Mouse (Mus musculus): Measurements from ENCODE around the gene Ecel1.
A peak's percentile ranks its signal among the peaks of the same experiment; 100 is the strongest.

Gene Ecel1

DNA sequence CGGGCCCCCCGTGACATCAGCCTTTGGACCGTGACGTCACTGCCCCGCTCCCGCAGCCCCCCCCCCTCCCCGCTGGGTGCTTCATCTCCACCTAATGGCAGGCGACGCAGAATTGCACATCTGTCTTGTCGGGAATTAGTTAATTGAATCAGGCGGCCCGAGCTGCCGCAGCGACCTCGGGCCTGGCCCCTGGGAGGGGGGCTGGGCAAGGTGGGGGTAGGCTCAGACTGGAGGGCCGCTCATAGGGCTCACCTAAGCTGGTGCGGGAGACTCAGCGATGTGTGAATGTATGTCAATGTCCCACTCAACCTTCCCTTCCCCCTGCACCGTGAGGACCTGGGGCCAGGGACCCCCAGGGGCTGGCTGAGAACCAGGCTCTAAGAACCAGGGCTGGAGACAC lies 14.1 kb upstream of the Ecel1 start:
- no peak for DNase-seq (ENCODE audit: low spot score in 2 of 2)

DNA sequence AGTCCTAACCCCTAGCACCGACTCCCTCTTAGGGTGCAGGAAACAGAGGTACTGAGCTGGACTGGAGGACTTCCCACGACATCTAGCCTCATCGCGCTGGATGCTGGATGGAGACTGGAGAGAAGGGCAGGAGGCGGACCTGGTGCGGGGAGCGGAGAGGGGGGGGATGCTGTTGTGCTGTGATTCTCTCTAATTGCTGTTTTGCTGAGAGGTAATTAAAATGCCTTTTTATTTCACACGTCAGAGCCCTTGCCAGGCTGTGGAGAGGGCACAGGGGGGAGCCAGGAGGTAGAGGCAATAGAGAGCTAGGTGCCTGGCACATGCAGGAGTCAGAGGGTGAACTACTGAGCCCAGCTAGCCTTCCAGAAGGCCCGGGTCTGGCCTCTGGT lies 8.5 kb upstream of the Ecel1 start:
- DNase-seq (ENCODE audit: low spot score in 2 of 2), result no peak

DNA sequence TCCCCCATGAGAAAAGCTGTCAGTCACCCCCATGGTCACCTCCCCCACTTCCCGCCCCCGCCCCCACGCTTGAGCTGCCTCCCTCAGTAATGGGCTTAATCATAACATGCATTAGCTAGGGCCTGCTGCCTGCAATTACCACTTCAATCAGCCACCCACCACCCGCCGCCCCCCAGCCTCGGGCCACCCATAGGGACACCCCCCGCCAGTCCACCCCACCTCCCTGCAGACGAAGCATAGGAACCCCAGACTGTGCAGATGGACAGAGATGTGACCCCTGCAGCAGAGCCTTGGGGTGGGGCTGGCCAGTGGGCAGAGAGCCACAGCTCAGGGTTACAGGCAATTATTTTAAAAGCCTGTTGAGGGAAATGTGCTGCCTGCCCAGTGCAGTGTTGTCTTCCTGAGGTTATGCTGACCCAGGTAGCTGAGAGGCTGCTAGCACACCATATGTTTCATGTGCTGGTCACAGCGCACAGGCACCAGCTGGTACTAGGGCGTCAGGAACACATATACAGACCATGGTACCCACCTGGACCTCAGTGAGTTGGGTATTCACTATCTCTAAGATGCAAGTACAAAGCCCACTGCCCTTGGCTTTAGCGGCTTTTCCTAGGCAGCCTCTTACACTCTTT lies 8.0 kb upstream of the Ecel1 start:
- no peak for DNase-seq (ENCODE audit: low spot score in 2 of 2)

DNA sequence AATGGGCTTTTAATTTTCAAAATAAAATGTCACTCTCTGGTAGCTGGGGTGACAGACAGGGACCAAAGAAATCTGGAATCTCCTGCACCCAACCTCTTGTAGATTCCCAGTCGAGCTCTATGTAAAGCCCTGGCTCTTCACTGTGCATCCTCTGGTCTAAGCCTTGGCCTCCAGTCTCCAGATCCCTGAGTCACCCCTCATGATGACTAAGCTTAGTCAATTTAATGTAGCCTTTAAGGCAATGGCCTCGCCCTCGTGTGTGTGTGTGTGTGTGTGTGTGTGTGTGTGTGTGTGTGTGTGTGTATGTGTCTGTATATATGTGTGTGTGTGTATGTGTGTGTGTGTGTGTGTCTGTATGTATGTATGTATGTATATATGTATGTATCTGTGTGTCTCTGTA lies 3.1 kb upstream of the Ecel1 start:
- DNase-seq (ENCODE audit: low spot score in 2 of 2), result no peak

DNA sequence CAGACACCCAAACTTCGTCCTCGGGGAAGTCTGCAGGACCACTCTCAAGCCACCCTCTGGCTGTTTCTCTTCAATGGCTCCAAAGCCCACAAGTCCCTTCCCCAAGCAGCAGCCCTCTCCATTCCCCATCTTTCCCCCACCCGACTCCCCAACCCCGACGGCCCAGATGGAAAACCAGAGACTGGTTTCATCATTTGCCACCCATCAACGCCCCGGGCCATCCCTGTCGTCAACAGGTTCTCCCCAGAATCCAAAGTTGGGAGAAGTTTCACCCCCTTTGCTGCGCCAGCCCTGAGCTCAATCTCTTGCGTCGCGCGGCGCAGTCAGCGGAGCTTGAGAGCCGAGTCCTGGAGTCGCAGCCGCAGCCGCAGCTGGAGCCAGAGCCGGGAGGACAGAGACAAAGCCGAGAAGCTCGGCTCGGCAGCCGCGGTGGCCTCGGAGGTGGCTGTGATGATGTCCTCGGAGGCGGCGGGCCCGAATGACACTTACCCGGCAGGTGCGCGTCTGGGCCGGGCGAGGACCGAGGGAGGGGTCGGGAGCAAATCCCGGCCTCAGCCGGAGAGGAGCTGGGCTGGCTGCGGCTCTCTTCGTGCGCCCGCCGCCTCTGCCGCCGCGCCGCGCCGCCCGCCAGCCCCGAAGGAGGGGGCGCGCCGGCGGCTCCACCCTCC lies 656 bp downstream of the Ecel1 start:
- no peak for DNase-seq (ENCODE audit: low spot score in 2 of 2)

DNA sequence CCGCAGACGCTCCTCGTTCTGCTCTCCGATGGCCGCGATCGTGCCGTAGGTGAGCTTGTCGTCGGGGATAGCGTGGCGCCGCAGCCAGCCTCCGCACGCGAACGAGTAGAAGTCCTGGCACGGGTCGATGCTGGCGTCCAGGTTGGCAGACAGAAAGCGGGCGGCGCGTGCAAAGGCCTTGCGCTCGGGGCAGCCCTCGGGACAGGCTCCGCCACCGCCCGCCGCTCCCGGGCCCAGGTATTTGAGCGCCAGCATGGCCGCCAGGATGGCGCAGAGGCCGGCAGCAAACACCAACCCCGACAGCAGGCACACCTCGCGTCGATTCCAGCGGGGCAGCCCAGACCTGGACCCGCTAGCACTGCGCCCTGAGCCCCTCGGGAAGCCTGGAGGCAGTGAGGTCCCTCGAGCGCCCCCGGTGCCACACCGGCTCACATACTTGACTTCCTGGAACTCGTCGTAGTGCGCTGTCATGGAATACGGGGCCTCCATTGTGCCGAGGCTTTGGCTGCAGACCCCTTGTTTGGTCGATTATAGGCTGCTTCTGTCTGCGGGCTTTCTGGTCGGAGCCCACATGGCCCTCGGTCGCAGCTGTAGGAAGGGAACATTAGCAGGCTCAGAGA lies 1.7 kb downstream of the Ecel1 start:
- no peak for DNase-seq (ENCODE audit: low spot score in 2 of 2)

DNA sequence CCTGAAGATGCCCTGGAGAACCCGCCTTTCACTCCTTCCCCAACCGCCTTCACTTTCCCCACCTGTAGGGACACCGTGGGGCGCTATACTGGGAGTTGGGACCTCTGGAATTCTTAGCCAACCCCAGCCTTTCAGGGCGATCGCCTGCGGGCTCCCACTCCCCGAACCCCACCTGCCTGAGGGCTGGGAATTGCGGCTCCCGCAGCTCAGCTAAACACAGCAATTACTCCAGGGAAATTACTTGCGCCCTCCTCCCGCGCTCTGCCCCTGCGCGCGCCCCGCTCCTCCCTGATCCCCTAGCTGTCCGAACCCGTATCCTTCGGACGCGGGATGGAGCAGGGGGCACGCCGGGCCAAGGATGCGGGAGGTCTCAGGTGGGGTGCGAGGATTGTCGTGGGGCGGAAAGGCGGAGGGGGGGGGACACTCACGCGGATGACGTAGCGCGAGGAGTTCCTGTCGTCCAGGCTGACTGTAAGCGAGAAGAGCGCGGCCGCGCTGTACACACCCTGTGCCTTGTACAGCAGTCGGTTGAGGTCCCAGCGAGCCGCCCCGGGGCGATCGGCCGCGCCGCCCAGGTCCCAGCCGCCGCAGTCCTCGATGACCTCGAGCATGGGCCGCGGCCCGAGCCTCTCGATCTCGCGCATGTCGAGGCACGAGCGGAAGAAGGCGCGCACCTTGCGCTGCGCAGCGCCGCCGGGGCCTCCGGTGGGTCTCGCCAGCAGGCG lies 2.4 kb downstream of the Ecel1 start:
- no peak for DNase-seq (ENCODE audit: low spot score in 2 of 2)

DNA sequence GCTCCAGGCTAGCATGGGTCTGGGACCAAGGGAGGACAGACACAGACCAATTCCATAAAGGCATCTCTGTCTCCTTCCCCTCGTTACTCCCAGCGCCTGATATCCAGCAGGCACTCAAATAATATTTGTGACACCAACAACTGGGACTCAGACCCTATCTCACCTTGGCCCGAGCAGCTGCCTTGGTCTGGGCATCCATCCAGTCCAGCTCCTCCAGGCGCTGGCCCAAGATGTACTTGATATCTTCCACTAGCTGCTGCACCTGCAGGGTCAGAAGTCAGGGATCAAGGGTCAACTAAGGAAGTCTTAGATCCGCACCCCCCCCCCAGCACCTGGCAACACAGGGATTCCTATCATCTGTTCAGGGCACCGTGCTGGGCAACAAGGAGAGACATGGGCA lies 5.0 kb downstream of the Ecel1 start:
- DNase-seq (ENCODE audit: low spot score in 2 of 2), result no peak

DNA sequence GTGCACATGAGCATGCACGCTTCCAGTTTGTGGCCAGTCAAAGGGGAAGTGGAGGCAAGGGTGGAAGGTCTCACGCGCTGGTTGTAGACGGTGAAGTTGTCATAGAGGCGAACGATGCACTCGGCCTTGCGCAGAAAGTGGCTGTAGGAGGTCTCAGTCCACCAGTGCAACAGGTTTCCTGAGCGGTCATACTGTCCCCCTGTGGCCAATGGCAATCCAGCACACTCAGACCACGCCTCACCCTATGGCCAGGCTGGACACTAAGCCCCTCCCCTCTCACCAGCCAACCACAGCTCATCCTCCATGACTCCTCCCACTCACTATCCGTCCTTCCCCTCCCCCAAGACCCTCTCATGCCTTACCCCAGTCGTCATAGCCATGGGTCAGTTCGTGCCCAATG lies 6.9 kb downstream of the Ecel1 start:
- no peak for DNase-seq (ENCODE audit: low spot score in 2 of 2)

DNA sequence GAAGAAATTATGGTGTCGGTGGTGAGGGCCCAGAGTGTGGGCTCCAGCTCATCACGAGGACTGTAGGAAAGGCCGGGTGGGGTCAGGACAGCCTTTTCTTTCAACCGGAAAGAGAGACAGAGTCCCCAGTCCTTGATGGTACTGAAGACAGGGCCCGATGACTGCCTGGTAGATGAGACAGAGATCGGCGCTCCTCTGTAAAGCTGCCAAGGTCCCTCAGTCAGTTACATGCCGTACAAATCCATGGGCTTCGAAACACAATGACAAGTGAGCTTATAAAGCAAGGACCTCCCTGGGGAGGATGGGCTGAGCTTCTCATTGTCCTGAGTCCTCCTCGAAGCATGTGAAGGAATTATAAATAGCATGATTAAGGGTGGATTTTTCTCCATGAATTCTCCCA lies 13.2 kb downstream of the Ecel1 start:
- DNase-seq (ENCODE audit: low spot score in 2 of 2), result no peak

DNA sequence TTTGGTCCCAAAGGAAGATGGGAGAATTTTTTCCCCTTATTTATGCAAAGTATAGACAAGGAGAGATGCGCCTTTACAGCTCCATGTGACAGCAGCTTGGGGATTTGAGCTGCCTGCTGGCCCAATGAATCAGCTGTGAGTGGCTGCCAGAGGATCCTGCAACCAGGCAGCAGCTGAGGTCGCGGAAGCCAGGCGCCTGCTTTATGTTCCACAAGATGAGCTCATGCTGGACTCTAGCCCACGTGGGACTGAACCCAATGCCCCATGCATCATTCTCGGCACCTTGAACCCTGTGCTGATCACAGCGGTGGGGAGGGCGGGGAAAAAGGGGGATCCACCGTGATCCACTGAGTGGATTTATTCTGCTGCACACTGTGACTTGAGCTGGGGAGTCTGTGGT lies 13.9 kb downstream of the Ecel1 start:
- no peak for DNase-seq (ENCODE audit: low spot score in 2 of 2)

DNA sequence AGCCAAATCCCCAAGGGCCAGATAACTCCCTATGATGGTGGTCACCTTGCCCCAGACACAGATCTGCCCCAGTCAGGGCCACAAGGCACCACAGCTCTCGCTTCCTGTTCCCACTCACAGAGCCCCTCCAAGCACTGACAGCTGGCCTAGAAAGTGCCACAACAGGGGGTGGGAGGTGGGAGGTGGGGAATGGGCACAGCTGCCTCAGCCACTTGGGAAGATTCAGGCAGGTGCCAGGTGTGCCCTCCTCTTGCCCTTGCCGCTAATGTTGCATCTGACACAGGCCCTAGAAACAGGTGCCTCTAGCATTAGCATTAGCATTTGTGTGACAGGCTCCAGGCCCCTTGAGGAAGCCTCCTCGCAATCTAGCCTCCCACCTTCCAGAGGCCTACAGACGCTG lies 14.8 kb downstream of the Ecel1 start:
- DNase-seq (ENCODE audit: low spot score in 2 of 2), result no peak

DNA sequence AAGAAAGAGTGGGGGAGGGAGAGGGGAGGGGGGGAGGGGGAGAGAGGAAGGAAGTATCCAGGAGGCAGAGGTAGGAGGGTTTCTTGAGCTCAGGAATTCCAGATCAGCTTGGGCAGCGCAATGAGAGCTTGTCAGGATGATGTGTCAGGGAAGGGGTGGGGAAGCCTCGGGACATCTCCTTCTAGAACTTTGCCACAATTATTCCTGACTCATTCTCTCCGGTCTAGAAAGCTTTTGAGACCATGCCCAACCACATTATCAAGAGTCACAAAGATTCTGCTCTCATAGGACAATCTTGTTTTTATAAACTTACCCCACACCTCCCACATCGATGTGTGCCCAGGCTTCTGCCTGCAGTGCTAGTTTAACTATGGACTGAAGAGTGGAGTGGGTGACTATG lies 24.5 kb downstream of the Ecel1 start:
- DNase-seq (ENCODE audit: low spot score in 2 of 2), result no peak

DNA sequence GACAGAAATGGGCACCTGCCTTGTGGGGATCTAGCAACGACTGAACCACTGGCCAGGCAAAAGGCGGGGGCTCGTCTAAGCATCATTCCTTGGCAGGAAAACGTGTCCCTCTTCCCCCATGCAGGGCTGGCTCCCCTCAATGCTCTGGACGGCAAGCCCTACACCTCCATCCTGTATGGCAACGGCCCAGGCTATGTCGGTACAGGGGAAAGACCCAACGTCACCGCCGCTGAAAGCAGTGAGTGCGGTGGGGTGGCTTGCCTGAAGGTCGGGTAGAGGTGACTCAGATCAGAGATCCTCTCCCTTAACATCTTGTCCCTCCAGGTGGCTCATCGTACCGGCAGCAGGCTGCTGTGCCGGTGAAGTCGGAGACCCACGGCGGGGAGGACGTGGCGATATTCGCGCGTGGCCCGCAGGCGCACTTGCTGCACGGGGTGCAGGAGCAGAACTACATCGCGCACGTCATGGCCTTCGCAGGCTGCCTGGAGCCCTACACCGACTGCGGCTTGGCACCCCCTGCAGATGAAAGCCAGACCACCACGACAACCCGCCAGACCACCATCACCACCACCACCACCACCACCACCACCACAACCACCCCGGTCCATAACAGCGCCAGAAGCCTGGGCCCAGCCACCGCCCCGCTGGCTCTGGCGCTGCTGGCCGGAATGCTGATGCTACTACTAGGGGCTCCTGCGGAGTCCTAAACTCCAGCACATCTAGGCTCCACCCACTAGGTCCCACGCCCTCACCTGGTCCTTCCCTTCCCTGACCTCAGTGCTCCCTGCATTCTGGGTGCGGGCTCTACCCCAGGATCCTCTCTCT lies 28.9 kb downstream of the Ecel1 start:
- no peak for DNase-seq (ENCODE audit: low spot score in 2 of 2)

DNA sequence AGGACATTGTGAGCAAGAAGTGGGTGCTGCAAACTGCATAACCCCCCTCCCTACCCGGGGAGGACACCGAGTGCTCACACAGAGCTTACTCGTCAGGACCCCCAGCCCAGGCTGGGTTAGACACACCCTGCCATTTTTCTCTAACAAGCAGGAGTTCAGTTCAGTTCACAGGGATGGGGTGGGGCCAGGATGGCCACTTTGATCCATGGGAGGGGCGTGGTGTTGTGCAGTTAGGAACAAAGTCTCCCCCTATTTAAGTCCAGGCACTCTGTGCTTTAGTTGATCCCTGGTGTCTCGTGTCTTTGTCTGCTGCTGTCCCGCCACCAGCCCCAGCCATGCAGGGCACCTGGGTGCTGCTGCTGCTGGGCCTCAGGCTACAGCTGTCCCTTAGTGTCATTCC lies 31.6 kb downstream of the Ecel1 start, which contains the start of gene Akp3:
TSS of gene Akp3 (plus strand) at position 301 of the 400 bp plus-strand sequence.
- no peak for DNase-seq (ENCODE audit: low spot score in 2 of 2)

DNA sequence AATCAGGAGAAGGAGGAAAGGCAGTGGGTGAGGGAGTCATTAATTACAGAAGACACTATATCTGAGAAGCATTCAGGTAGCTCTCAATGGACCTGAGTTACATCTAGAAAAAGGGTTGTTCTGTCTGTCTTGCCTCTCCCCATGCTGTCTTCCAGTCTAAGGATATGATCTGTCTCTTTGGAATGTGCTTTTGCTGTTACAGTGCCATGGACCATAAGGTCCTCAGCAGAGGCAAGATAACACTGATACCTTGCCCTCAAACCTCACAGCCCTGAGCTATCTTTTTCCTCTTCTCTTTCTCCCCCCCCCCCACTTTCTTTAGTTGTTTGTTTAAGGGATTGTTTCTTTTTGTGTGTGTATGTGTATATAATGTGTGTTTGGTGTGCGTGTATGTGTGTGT lies 41.5 kb downstream of the Ecel1 start:
- DNase-seq (ENCODE audit: low spot score in 2 of 2), result no peak

DNA sequence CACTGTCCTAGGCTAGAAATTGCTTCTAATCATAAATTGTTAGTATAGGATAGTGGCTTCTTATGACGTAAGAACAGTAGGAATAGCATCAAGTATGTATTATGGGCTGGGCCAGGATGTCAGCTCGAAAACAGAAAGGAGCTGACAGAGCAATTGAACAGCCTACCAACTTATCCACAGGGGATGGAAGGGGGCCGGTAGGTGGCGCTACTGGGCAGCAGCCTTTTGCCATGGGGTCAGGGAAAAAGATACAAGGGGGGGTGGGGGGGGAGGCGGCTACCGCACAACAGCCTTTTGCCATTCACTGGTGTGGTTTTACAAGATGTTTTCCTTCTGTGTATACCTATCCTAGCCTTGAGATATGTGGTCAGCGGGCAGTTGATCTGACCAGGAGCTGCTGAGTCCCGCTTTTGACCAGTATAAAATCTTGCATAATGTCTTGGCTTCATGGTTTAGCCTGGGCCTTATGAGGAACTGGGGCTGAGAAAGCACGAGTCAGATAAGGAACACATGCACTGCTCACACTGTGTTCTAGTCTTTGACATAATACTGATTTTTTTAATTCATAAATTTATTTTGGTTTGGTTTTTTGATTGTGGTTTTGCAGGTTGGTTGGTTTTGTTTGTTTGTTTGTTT lies 44.5 kb downstream of the Ecel1 start:
- peak in 1 of 2 experiments; percentile 26 for DNase-seq (ENCODE audit: low spot score in 2 of 2)

DNA sequence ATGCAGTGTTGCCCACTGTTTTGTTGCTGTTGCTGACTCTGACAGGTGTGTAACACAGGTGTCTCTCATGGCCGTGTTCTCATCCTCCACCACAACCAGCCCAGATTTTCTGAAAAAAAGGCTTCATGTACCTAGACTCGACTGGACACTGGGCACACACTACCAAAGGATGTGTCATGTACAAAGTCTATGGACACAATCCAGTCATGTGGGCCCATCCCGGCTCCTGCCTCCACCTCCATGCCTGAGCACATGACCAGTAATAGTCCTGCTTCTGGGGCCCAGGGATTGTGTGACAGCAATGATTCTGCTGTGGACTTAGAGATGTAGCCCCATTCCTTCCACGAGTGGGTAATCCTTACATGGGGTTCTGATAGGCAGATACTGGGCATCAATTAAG lies 47.8 kb downstream of the Ecel1 start:
- no peak for DNase-seq (ENCODE audit: low spot score in 2 of 2)

DNA sequence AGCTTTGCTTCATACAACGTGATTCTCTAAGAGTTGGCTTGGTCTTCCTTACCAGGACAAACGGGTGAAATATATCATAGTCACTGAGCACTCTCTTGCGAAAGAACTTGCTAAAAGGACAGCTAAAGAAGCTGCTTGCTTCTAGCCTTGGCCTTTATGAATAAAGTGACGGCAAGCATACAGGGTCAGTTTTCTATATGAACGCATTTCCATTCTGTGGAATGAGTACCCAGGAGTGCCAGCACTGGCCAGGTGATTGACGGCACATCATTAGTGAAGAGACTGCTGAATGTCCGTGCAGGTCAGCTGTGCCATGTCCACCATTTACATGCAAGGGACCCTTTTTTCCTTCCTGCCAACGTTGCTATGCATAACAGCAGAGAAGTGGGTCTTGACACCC lies 49.8 kb downstream of the Ecel1 start:
- DNase-seq (ENCODE audit: low spot score in 2 of 2), result no peak

DNA sequence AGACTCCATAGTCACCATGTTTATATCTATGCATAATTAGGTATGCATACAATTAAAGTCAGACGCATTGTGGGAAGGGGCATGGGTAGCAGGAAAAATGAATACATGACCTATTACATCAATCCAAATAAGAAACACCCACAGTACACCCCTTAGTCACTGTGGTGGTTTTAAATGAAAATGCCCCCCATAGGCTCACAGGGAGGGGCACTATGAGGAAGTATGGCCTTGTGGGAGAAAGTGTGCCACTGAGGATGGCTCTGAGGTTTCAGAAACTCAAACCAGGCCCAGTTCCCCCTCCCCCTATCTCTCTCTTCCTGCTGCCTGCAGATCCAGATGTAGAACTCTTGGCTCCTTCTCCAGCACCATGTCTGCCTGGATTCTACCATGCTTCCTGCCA lies 52.4 kb downstream of the Ecel1 start:
- no peak for DNase-seq (ENCODE audit: low spot score in 2 of 2)

DNA sequence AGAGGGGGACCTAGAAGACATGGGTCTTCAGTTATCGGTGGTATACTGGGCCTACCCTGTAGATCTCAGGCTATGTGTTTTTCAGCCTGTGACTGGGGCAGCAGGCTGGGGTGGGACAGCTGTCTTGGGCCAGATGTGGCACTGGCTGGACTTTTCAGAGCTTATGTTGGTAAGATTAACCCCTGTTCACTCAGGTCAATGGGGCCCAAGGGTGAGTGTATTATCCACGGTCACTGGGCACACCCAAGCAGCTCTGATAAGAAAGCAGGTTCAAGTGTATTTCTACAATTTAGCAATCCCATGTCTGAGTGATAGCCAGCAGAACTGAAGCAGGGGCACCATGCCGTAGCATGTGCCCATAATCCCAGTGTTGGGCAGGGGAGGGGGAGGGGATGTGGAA lies 54.2 kb downstream of the Ecel1 start:
- DNase-seq (ENCODE audit: low spot score in 2 of 2), result no peak
